Mouse (Mus musculus): Measurements from ENCODE around the gene Sec14l2. TPM values are rescaled to one million over a fixed set of nuclear protein-coding genes. Genes with fewer than 3 reads are reported as not detected.

Gene Sec14l2
- total and polyA plus RNA-seq, 3 experiments: 16.7 to 24.2 (median 21.5) TPM

- Histone ChIP-seq H3K27me3 (replicated peaks) (peaks cover 17% of the 10 kb centered on the region), H3K36me3 (replicated peaks in 1 of 2; ENCODE audit: control insufficient read depth in 1 of 2, insufficient read depth in 1 of 2, low read length in 1 of 2) (no peaks in the 10 kb centered on the region), H3K4me1 (ENCODE audit: control insufficient read depth in 1 of 2, insufficient read depth in 2 of 2) (peaks cover 0 to 11% of the 10 kb centered on the region in 2 experiments; a peak in 2 of 4 replicates), H3K27ac (ENCODE audit: insufficient read depth, low read depth) (no peak overlapping the region), H3K4me3 (replicated peaks in 1 of 3; ENCODE audit: low read depth in 2 of 3, low read length in 2 of 3, poor library complexity in 1 of 3) (no peak overlapping the region), H3K9me3 (replicated peaks; ENCODE audit: low read length) (peaks cover 12% of the 10 kb centered on the region), H3K4me2 (ENCODE audit: insufficient read depth, low read depth, poor library complexity, severe bottlenecking) (no peak overlapping the region), H3K79me2 (replicated peaks; ENCODE audit: control insufficient read depth, extremely low read depth, insufficient read depth, poor library complexity, severe bottlenecking) (no peaks in the 10 kb centered on the region), H3K9ac (ENCODE audit: insufficient read depth, low read depth) (no peak overlapping the region)
- in situ Hi-C loops (cut with MboI; ENCODE audit: low pct_ligation_motif_present, low pct_unique_long_range_greater_than_20kb, low sequenced_read_pairs) (no loop called here), dilution Hi-C loops (cut with MboI; ENCODE audit: extremely low pct_ligation_motif_present, extremely low pct_unique_long_range_greater_than_20kb, low sequenced_read_pairs) (no loop called here)
- no peak for TF ChIP-seq SIN3A (IDR thresholded peaks at IDR 0.05; ENCODE audit: low read length)
- TF ChIP-seq TBP (conservative IDR thresholded peaks at IDR 0.05; ENCODE audit: low read depth, low read length): no peak
- no peak for TF ChIP-seq EP300 (IDR thresholded peaks at IDR 0.05; ENCODE audit: low read length)
- TF ChIP-seq CHD1 (IDR thresholded peaks at IDR 0.05; ENCODE audit: low read depth, low read length): no peak
- no peak for TF ChIP-seq BHLHE40 (IDR thresholded peaks at IDR 0.05; ENCODE audit: low read depth, low read length)
- no peak for TF ChIP-seq KAT2A (IDR thresholded peaks at IDR 0.05; ENCODE audit: insufficient replicate concordance, low read length)
- TF ChIP-seq GABPA (IDR thresholded peaks at IDR 0.05; ENCODE audit: insufficient replicate concordance, low read depth, low read length): no peak
- TF ChIP-seq POLR2A (IDR thresholded peaks at IDR 0.05; ENCODE audit: low read depth, low read length): no peak
- TF ChIP-seq ZMIZ1 (IDR thresholded peaks at IDR 0.05; ENCODE audit: low read depth, low read length): no peak
- no peak for TF ChIP-seq MAFK (IDR thresholded peaks at IDR 0.05; ENCODE audit: insufficient replicate concordance, low read length)
- TF ChIP-seq IRF4 (IDR thresholded peaks at IDR 0.05; ENCODE audit: low read depth, low read length): no peak
- TF ChIP-seq NELFE (IDR thresholded peaks at IDR 0.05; ENCODE audit: low read depth, low read length): no peak
- no peak for TF ChIP-seq CHD2 (IDR thresholded peaks at IDR 0.05; ENCODE audit: low read length)
- no peak for TF ChIP-seq ZC3H11A (IDR thresholded peaks at IDR 0.05; ENCODE audit: low read depth, low read length)
- no peak for TF ChIP-seq SMC3 (IDR thresholded peaks at IDR 0.05; ENCODE audit: low read depth, low read length)
- DNase-seq (ENCODE audit: extremely low read depth): no peak
Measured at GRCm38 (mm10) chr11:4080219-4080618, 43.0 kb downstream of the Sec14l2 start.

DNA sequence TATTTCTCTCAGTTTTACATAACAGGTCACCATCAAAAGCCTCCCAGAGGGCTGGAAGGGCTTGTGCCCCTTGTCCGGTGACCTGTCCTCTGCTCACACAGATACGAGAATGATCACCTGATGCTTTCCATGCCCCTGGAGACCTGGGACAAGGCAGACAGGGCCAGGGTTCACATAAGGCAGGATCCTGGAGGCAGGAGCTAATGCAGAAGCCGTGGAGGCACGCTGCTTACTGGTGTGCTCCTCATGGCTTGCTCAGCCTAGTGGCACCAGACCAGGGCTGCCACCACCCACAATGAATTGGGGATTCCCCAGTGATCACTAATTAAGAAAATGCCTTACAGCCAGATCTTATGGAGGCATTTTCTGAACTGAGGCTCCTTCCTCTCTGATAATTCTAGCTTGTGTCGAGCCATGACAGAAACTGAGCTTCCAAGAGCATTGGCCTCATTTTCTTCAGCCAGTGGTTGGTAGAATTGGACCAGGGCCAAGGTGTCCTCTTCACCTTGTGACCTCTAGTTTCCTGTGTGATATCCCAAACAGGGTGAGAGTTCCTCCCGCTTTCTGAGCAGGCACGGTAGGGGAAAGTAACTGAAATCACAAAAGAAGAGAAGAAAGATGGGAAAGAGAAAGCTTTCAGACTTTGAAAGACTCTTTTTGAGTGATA is 44.8 kb downstream of the Sec14l2 start:
- no peak overlapping the region for H3K9ac ChIP-seq (ENCODE audit: insufficient read depth, low read depth)
- no peaks in the 10 kb centered on the region for H3K4me1 ChIP-seq (ENCODE audit: control insufficient read depth in 1 of 2, insufficient read depth in 2 of 2)
- H3K4me3 ChIP-seq (replicated peaks in 1 of 3; ENCODE audit: low read depth in 2 of 3, low read length in 2 of 3, poor library complexity in 1 of 3): no peak overlapping the region
- no peaks in the 10 kb centered on the region for H3K36me3 ChIP-seq (replicated peaks in 1 of 2; ENCODE audit: control insufficient read depth in 1 of 2, insufficient read depth in 1 of 2, low read length in 1 of 2)
- peaks cover 31% of the 10 kb centered on the region for H3K27me3 ChIP-seq (replicated peaks)
- peaks cover 11% of the 10 kb centered on the region for H3K9me3 ChIP-seq (replicated peaks; ENCODE audit: low read length)
- TF ChIP-seq CHD2 (IDR thresholded peaks at IDR 0.05; ENCODE audit: low read length) (no peak), MXI1 (IDR thresholded peaks at IDR 0.05; ENCODE audit: low read depth, low read length) (no peak), HCFC1 (IDR thresholded peaks at IDR 0.05; ENCODE audit: low read depth, low read length) (no peak), MAZ (IDR thresholded peaks at IDR 0.05; ENCODE audit: low read depth, low read length) (no peak), ZNF384 (IDR thresholded peaks at IDR 0.05; ENCODE audit: low read depth, low read length) (no peak), PAX5 (IDR thresholded peaks at IDR 0.05; ENCODE audit: low read length) (no peak), KAT2A (IDR thresholded peaks at IDR 0.05; ENCODE audit: insufficient replicate concordance, low read length) (no peak), ELF1 (IDR thresholded peaks at IDR 0.05; ENCODE audit: low read depth, low read length) (no peak), EP300 (IDR thresholded peaks at IDR 0.05; ENCODE audit: low read length) (no peak), USF1 (IDR thresholded peaks at IDR 0.05; ENCODE audit: low read depth, low read length) (no peak), CTCF (conservative IDR thresholded peaks at IDR 0.05 in 1 of 2, IDR thresholded peaks at IDR 0.05 in 1 of 2; ENCODE audit: low read depth in 2 of 2, low read length in 2 of 2) (no peak), ZMIZ1 (IDR thresholded peaks at IDR 0.05; ENCODE audit: low read depth, low read length) (no peak), SIN3A (IDR thresholded peaks at IDR 0.05; ENCODE audit: low read length) (no peak), MAX (IDR thresholded peaks at IDR 0.05; ENCODE audit: low read length) (no peak), ZC3H11A (IDR thresholded peaks at IDR 0.05; ENCODE audit: low read depth, low read length) (no peak), USF2 (conservative IDR thresholded peaks at IDR 0.05; ENCODE audit: low read depth, low read length) (no peak), BHLHE40 (IDR thresholded peaks at IDR 0.05; ENCODE audit: low read depth, low read length) (no peak), NELFE (IDR thresholded peaks at IDR 0.05; ENCODE audit: low read depth, low read length) (no peak), MEF2A (IDR thresholded peaks at IDR 0.05; ENCODE audit: borderline replicate concordance, low read depth, low read length) (no peak)
- in situ Hi-C loops (cut with MboI; ENCODE audit: low pct_ligation_motif_present, low pct_unique_long_range_greater_than_20kb, low sequenced_read_pairs) (loop anchor here (5.0 kb wide), 2 partner anchors 36 to 66 kb away; no protein-coding TSS in a partner anchor), dilution Hi-C loops (cut with MboI; ENCODE audit: extremely low pct_ligation_motif_present, extremely low pct_unique_long_range_greater_than_20kb, low sequenced_read_pairs) (no loop called here)
- H3K27ac ChIP-seq (ENCODE audit: insufficient read depth, low read depth): no peak overlapping the region
- H3K4me2 ChIP-seq (ENCODE audit: insufficient read depth, low read depth, poor library complexity, severe bottlenecking): no peak overlapping the region
- no peak for DNase-seq (ENCODE audit: extremely low read depth)
- no peaks in the 10 kb centered on the region for H3K79me2 ChIP-seq (replicated peaks; ENCODE audit: control insufficient read depth, extremely low read depth, insufficient read depth, poor library complexity, severe bottlenecking)

Measured in CH12.LX (cell line).